Mouse (Mus musculus) large intestine, adult 2 months (tissue): Measurements from ENCODE around the gene Hoxa3. TPM values are rescaled to one million over a fixed set of nuclear protein-coding genes. Genes with fewer than 3 reads are reported as not detected.

Experiments
- DNase-seq: peaks from one replicate; pipeline ENCODE4 v3.0.0-alpha.2; 2012; ENCODE audit warnings: low read depth, low spot score
- WGBS: fragments of 180-500 bp; shearing (Covaris S2); methylation state at CpG from one replicate; pipeline ENCODE4 v1.1.7; 2018; 5-methylcytosine and 5-hydroxymethylcytosine counted together
- polyA plus RNA-seq: library from polyadenylated mRNA; depleted of rRNA; stranded (reverse); fragments of >200 nt; gene quantifications from 2 replicates; pipeline ENCODE4 v1.2.3, GENCODE M21; 2012

Hoxa3 gene
- polyA plus RNA-seq, 1 experiment: 1.6 TPM

GRCm38 (mm10) chr6:52234428-52235140 is 21.4 kb upstream of the Hoxa3 start:
- 2% methylated on average over 67 of the region's 68 CpGs for WGBS
- no peak for DNase-seq

DNA sequence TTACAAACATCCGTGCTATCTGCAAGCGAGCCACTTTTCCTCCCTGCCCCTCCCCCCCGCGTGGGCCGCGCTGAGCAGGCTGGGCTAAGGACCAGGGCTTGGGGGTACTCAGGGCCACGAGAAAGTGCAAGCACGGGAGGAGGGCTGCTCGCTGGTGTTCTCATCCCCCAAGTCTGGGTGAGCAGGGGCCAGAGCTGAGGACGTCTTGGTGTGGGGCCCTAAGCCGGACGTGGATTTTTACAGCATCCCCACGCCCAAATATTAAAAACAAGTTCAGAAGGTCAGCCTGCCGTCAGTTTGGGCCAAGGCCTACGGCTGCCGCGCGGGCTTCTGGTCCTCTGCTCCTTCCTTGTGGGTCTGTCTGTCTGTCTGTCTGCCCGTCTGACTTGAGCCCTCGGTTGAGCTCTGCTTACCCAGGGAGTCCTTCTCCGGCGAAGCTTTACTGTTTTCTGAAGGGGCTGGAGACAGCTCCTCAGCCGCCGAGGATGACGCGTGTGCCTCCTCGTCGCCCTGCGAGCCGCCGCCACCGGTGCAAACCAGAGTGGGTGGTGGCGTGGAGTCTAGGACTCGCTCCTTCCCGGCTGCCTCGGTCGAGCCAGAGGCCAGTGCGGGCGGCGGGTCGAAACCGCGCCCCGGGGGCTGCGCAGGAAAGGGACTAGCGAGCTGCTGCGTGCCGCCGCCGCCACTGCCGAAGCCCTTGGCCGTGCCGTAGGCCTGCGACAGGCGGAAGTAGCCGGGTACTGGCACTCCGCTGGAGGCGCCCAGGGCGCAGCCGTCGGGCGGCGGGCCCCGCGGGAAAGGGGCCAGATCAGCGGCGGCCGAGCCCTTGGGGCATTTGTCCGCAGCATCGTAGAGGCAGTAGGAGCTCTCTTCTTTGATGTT is 20.7 kb upstream of the Hoxa3 start:
- DNase-seq: no peak
- WGBS: 3% methylated on average over 70 of the region's 70 CpGs

- no peak for DNase-seq
- WGBS: 5% methylated on average over 23 of the region's 23 CpGs
Measured at GRCm38 (mm10) chr6:52232984-52233545, 19.9 kb upstream of the Hoxa3 start.

- under 1% methylated on average over 18 of the region's 18 CpGs for WGBS
- DNase-seq: no peak
Measured at GRCm38 (mm10) chr6:52232568-52232965, 19.4 kb upstream of the Hoxa3 start.

DNA sequence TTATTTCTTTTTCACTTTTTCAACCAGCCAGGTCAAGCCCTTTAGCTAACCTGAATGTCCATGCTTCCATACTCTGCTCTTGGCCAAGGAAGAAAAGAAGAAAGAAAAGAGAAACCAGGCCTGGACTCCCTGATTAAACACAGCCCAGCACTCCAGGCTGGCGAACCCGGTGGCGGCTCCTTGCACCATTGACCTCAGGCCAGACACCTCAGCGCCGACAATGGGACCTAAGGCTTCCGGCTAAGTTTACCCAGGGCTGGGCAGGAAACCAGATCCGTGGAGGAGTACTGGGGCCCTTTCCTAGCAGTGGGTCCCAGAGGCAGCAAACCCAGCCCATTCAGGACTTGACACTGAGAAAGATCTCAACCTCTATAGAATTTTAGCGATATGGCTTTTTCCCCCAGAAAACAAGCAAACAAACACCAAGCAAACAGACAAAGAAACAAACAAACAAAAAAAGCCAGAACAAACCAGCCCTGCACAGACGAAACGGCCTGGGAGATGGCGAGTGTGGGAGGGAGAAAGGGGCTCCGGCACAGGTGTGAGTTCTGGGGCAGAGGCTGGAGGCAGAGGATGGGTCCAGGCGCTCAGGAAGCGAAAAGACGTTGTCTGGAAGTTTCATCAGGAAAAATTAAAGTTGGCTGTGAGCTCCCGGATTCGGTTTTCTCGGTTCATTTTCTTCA is 18.9 kb upstream of the Hoxa3 start:
- WGBS: 4% methylated on average over 18 of the region's 18 CpGs
- no peak for DNase-seq

DNA sequence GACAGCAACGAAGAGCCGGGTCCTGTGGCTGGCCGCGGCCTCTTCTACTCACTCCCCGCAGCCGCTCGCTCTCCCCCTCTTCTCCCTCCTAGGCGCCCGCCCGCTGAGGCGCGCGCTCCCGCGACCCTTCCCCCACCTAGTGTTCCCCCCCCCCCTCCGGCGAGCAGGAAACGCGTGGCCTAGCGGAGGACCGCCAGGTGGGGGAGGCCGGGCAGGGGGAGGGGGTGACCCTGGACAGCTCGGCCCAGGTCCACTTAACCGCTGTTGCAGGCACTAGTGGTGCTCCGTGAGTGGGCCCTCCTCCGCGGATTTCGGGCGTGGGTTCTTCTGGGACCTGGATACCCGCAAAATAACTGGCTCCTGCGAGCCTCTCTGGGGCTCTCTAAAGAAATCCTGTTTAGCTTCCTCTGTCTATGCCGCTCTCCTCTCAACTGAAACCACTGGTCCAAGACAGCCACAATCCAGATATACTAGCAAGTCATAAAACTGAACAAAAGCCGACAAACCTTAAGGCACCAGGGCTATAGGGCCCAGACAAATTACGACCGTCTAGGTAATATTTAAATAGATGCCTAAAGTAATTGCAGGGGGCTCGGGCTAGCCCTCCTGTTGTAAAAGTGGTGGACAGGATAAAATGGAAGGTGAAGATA is 17.5 kb upstream of the Hoxa3 start, which contains the start of gene Hoxa9:
Hoxa9 (minus strand) TSS at position 574 of the 650 bp plus-strand sequence.
- no peak for DNase-seq
- WGBS: 1% methylated on average over 32 of the region's 36 CpGs

DNA sequence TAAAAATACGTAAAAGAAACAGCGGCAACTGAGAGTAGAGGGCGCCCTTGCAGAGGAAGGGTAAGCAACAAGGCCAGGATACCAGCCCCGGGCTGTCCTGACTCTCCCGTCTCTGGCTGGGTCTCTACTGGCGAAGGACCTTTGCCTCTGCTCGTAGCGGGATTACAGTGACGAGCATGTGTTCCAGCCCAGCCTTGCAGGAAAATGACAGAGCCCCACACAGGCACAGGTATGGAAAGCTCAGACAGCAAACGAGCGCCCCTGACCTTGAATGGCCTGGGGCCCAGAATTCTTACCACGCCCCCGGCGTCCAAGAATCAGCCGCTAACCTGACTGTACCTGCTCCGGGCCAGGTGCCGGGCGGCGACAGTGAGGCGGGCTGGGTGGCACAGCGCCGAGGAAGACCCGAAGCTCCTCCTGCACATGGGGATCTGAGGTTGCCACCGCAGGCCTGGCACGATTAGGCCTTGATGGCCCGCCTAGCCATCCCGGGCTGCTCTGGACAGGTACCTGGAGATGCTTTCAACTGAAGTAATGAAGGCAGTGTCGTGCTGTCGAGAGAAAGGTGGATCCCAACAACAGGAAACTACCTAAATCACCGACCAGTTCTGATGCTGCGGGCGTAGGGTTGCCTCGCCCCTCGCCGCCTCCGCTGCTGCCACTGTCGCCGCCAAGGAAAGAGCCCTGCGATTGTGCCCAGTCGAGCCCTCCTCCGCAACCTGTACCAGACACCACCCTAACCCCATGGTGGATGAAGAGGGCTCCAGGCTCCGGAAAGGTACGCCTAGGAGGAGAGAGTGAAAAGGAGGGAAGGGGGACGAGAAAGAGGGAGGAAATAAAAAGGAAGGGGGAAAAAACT is 16.7 kb upstream of the Hoxa3 start:
- no peak for DNase-seq

DNA sequence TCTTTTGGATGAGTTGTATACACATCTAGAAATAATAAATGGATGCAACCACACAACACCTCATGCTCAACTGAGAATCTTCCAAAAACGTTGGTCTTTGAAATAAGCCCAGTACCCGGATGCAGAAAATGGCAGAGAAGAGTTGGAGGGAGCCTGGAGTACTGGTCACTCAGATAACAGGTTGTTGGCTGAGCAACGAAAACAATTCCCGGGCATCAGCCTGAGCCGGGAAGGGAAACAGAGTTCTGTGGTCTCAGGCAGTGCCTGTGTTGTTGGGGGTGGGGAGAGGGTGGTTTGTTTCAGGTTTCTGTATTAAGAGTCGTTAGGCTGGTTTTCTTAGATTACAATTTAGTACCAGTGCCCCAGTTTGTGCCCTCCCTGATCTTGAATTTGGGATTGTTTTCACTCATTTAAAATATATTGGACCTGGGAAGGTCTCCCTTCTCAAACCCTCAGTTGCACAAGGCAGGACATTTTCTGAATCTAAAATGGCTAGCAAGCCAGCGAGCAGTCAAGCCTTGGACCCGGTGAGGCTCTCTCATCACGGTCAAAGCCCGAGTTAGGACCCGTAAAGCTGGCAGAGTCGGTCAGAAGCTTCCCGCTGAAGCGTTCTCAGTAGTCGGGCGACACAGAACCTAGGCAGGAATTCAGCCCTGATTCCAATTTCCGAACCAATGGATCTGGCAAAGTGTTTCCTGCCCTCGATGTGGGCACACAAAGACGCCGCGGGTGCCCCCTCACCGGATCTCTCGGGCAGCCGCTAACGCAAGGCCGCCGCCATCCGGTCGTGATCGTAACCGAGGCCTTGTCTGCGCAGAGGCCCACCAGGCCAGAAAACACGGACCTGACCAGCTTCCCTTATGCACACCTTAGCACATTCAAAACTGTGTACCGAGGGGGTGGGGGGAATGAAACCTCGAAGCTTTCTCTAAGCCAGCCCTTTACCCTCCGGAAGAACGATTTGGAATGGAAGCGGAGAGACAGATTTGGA is 15.6 kb upstream of the Hoxa3 start:
- WGBS: 2% methylated on average over 38 of the region's 38 CpGs
- no peak for DNase-seq

More for the DNA sequence above, 16.7 kb upstream of the Hoxa3 start:
- WGBS: 4% methylated on average over 44 of the region's 44 CpGs

DNA sequence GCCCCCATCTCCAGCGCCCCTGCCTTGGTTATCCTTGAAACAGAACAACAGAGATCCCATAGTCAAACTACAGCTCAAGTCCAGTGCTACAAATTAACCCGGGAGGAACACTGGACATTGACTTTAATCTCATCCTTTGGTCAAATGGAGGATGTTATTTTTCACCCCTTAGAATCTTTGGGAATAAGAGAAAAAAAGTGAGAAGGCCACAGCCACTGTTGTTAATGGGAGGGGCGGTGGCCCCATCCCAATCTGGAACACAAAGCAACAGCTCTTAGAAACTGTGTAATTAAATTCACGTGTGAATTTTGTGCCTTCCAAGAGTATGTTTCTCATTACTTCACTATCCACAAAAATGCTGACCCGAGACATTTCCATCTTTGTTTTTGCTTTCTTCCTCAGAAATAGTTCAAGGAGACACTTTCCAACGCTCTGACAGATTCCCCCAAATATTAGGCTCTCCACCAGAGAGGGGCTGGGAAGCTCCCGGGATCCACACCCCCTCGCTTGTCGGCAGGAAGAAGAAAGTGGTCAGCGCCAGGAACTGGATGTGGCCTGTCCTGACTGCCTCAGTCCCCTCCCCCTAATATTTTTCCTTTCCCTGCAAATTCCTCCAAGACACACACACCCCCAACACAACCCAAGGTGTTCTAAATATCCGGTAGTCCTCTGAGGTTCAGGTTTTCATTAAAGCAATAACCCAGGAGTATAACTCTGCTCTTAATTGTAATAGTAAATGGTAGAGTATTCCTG is 14.5 kb upstream of the Hoxa3 start:
- WGBS: 14% methylated on average over 11 of the region's 11 CpGs
- no peak for DNase-seq

- 7% methylated on average over 26 of the region's 26 CpGs for WGBS
- no peak for DNase-seq
Measured at GRCm38 (mm10) chr6:52226569-52227257, 13.6 kb upstream of the Hoxa3 start.

- no peak for DNase-seq
- WGBS: 2% methylated on average over 69 of the region's 69 CpGs
Measured at GRCm38 (mm10) chr6:52225612-52226568, 12.8 kb upstream of the Hoxa3 start.

GRCm38 (mm10) chr6:52224895-52225611 is 11.9 kb upstream of the Hoxa3 start:
- no peak for DNase-seq
- 7% methylated on average over 36 of the region's 36 CpGs for WGBS

DNA sequence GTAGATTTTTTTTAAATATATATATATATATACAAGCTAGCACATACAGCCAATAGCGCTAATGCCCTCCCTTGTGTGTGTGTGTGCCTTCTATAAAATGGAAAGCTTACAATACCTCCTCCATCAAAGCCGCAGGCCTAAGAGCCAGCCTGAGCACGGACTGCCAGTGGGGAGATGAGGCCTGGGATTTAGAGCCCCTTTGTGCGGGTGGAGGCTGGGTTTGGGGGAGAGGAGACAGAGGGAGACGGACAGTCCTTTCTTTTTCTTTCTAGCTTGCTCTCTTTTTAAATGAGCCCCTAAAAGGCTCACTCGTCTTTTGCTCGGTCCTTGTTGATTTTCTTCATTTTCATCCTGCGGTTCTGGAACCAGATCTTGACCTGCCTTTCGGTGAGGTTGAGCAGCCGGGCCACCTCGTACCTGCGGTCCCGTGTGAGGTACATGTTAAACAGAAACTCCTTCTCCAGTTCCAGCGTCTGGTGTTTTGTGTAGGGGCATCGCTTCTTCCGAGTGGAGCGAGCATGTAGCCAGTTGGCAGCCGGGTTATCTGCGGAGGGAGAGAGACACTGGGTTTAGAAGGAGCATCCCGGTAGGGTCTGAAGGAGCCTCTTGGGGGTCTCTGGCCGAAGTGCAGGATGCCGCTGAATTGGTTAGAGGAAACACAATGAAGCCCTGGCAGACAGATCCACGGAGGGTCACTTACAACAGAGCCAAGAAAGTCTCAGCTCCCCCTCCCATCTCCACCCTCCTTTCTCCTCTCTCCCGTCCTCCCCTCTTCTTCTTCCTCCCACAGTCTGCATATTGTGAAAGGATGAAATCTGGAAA is 11.0 kb upstream of the Hoxa3 start:
- no peak for DNase-seq
- 13% methylated on average over 24 of the region's 24 CpGs for WGBS

GRCm38 (mm10) chr6:52222729-52223128 is 9.6 kb upstream of the Hoxa3 start:
- DNase-seq: no peak
- 23% methylated on average over 13 of the region's 13 CpGs for WGBS
